Mouse (Mus musculus) kidney, adult 2 months (tissue): ENCODE measurements around the gene Arpc2.

Experiments used
- CTCF ChIP-seq: fragments of 200-500 bp; conservative IDR thresholded peaks from 2 replicates; pipeline ENCODE4 v1.5.1; 2011; ENCODE audit warnings: low read depth, mild to moderate bottlenecking, control low read depth, low read length, moderate library complexity, mixed read lengths; ENCODE audit not compliant: insufficient read depth, insufficient read length
- POLR2A ChIP-seq: fragments of 200-500 bp; IDR thresholded peaks from one replicate; pipeline ENCODE4 v1.6.1; 2011; ENCODE audit warnings: low read depth, low read length, control low read depth

DNA sequence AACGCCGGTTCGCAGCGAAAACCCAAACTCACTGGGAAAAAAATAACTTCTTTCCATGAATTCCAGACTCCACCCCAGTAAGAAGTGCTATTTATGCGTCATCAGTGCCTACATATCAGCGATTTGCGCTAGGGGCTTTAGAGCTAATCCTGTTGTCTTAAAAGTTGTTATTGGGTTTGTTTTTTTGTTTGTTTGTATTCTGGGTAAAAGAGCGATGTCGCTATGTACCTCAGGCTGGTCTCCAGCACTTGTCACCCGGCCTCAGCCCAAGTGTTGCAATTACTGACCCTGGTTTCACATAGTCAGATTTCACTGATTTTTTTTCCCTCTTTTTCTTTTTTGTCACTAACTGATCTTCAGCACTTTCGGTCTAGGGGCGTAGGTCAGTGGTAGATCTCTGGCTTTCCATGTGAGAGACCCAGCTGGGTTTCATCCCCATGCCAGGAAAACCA lies 68.5 kb downstream of the Arpc2 start:
- TF ChIP-seq POLR2A, result no peak
- no peak for TF ChIP-seq CTCF
